Mouse (Mus musculus) ES-E14 (cell line): ENCODE results near the gene Ptprn2. TPM values are rescaled to one million over a fixed set of nuclear protein-coding genes. Genes with fewer than 3 reads are reported as not detected.
A peak's percentile ranks its signal among the peaks of the same experiment; 100 is the strongest.

Source experiments
- DNase-seq: peaks from one replicate; pipeline ENCODE4 v3.0.0-alpha.2; 2013; ENCODE audit warnings: low read depth, low spot score
- H3K27ac ChIP-seq: 2 replicates; pipeline ENCODE4 v1.5.1; 2012; ENCODE audit warnings: low read depth, mild to moderate bottlenecking, low read length, moderate library complexity, mixed read lengths; ENCODE audit not compliant: poor library complexity, insufficient read depth, severe bottlenecking
- H3K36me3 ChIP-seq: 2 replicates; pipeline ENCODE4 v1.6.1; 2012; ENCODE audit warnings: mild to moderate bottlenecking, low read length, moderate library complexity, mixed read lengths; ENCODE audit not compliant: control insufficient read depth, poor library complexity, insufficient read depth, severe bottlenecking
- H3K4me1 ChIP-seq, 2 experiments: fragments of 150-350 bp in 1 of 2; sonication (generic) in 1 of 2; 2 replicates each; pipeline ENCODE4 v1.6.1; 2012; ENCODE audit warnings: low read length in 2 of 2, mild to moderate bottlenecking in 1 of 2, mixed read lengths in 1 of 2; ENCODE audit not compliant: control insufficient read depth in 2 of 2, insufficient read depth in 2 of 2, poor library complexity in 1 of 2
- H3K4me3 ChIP-seq, 2 experiments: fragments of 150-350 bp in 1 of 2; sonication (generic) in 1 of 2; 2 replicates each; pipeline ENCODE4 v1.5.1; 2012; ENCODE audit warnings: low read length in 2 of 2, low read depth in 1 of 2, mild to moderate bottlenecking in 1 of 2, mixed read lengths in 1 of 2; ENCODE audit not compliant: insufficient read depth in 1 of 2, poor library complexity in 1 of 2, severe bottlenecking in 1 of 2
- H3K9ac ChIP-seq: 2 replicates; pipeline ENCODE4 v1.6.1; 2012; ENCODE audit warnings: low read depth, mild to moderate bottlenecking, low read length, mixed read lengths; ENCODE audit not compliant: poor library complexity, insufficient read depth, severe bottlenecking
- H3K9me3 ChIP-seq: fragments of 150-350 bp; sonication (generic); 2 replicates; pipeline ENCODE4 v1.6.1; 2012; ENCODE audit warnings: low read depth, mild to moderate bottlenecking, low read length; ENCODE audit not compliant: control insufficient read depth, insufficient read depth
- CHD2 ChIP-seq: IDR thresholded peaks from 2 replicates; pipeline ENCODE4 v1.6.1; 2014; ENCODE audit warnings: mild to moderate bottlenecking, low read depth, low read length, inconsistent platforms
- HCFC1 ChIP-seq: IDR thresholded peaks from 2 replicates; pipeline ENCODE4 v1.6.1; 2012; ENCODE audit warnings: low read length, inconsistent platforms, borderline replicate concordance; ENCODE audit not compliant: insufficient read depth
- MAFK ChIP-seq: IDR thresholded peaks from 2 replicates; pipeline ENCODE4 v1.6.1; 2014; ENCODE audit warnings: mild to moderate bottlenecking, low read depth, low read length, inconsistent platforms; ENCODE audit not compliant: insufficient read depth
- ZC3H11A ChIP-seq: IDR thresholded peaks from 2 replicates; pipeline ENCODE4 v1.6.1; 2012; ENCODE audit warnings: low read depth, mild to moderate bottlenecking, inconsistent platforms, low read length, borderline replicate concordance
- ZNF384 ChIP-seq: IDR thresholded peaks from 2 replicates; pipeline ENCODE4 v1.6.1; 2012; ENCODE audit warnings: low read depth, low read length, inconsistent platforms
- in situ Hi-C, 2 experiments: fragments of 600-800 bp; cut with MboI; formaldehyde crosslinking; loops; one replicate each; pipeline ENCODE4 v1.15.1; 2025; ENCODE audit warnings: low sequenced_read_pairs in 2 of 2, inconsistent platforms in 1 of 2; ENCODE audit not compliant: unreplicated experiment in 2 of 2
- total RNA-seq: library from RNA; depleted of rRNA; stranded (reverse); fragments of 300-350 nt; gene quantifications from 2 replicates; pipeline ENCODE4 v1.2.3, GENCODE M21; 2012

The Ptprn2 gene
- total RNA-seq, 1 experiment, result 0.40 TPM

DNA sequence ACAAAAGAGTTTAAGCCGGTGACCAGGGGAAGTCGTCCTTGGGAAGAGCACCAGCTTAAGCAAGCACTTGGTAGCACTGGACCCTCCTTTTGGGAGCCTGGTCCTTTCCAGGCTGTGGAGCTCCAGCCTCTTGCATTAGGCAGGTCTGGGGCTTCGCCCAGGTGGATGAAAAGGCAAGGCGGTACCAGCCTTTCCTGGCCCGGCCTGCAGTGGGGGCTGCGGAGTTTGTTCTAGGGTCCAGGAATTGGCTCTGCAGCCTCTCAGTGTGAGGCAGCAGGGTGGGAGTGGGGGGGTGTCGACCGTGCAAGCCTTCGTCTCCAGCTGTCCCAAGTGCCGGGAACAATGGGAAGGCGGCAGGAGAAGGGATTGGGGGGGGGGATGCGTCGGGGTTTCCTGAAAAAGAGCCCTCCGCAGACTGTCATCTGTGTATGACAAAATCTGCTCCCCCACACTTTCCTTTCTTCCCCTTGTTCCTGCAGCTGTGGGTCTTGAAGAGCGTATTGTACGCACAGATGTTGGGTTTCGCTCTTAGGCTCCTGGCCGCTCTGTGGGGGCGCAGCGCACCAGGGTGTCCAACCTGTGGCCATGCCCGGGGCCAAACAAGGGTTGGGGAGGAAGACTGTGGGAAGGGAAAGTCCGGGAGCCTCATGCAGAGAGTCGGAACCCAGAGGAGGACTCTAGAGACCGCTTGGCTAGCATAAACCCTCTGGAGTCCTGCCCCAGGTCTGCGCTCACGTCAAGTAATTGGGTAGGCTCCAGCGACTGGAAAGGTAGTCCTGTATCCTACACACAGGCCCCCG, 667.0 kb downstream of the Ptprn2 start:
- TF ChIP-seq MAFK (no peak), ZC3H11A (no peak), HCFC1 (no peak), CHD2 (no peak), ZNF384 (no peak)
- no peak for DNase-seq
- H3K36me3 ChIP-seq, result no peaks in the 10 kb centered on the region
- no peak overlapping the region for H3K4me3 ChIP-seq
- in situ Hi-C loops, result loop anchor here in 1 of 2 experiments (10.0 kb wide), 2 partner anchors 118 to 1692 kb away; partner anchors contain the start of gene Sp8
- H3K9ac ChIP-seq, result no peak overlapping the region
- H3K4me1 ChIP-seq, result peaks cover 0 to 3% of the 10 kb centered on the region in 2 experiments; a peak in 1 of 4 replicates
- no peak overlapping the region for H3K27ac ChIP-seq
- no peaks in the 10 kb centered on the region for H3K9me3 ChIP-seq

GRCm38 (mm10) chr12:117153166-117153480, 667.6 kb downstream of the Ptprn2 start:
- in situ Hi-C loops, result loop anchor here in 1 of 2 experiments (10.0 kb wide), 2 partner anchors 118 to 1692 kb away; partner anchors contain the start of gene Sp8
- Histone ChIP-seq H3K4me3 (peak overlapping the region in 1 of 2 experiments; percentile 54; a peak in 2 of 4 replicates), H3K36me3 (no peaks in the 10 kb centered on the region), H3K9me3 (no peaks in the 10 kb centered on the region), H3K9ac (no peak overlapping the region), H3K27ac (no peak overlapping the region), H3K4me1 (peaks cover 0 to 3% of the 10 kb centered on the region in 2 experiments; a peak in 1 of 4 replicates)
- no peak for DNase-seq
- TF ChIP-seq CHD2 (no peak), MAFK (no peak), ZNF384 (no peak), ZC3H11A (no peak), HCFC1 (no peak)

DNA sequence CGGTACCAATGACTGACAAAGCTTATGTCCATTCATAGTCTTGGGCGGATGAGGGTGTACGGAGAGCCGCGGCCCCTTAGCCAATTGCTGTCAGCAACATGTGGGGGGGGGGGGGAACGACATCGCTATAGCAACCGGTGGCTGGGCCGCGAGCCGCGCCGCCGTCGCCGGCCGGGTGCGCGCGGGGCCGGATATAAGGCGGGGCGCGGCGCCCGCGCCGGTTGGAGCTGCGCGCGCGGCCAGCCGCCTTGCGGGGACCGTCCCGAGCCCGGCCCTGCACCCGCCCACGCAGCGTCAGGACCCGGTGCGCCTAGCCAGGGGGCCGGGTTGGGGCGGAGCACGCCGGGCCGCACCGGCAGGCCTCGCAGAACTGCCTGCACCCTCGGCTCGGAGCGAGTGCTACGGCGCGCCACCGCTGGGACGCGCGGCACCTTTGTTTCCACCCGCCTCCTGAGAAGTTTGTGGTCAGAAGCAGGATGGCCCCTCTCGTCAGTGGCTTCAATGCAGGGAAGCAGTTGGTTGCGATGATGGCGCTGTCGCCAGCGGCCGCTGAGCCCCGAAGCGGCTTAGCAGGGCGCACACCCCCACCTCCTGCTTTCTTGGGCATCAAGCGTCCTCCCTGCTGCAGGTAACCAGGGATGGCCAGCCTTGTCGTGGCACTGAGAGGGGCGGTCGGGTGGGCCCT, 668.3 kb downstream of the Ptprn2 start:
- Histone ChIP-seq H3K36me3 (no peaks in the 10 kb centered on the region), H3K4me3 (peak overlapping the region; percentile 72 to 76), H3K9ac (peak overlapping the region; percentile 61), H3K9me3 (no peaks in the 10 kb centered on the region), H3K27ac (no peak overlapping the region), H3K4me1 (peaks cover 0 to 3% of the 10 kb centered on the region in 2 experiments; a peak in 1 of 4 replicates)
- TF ChIP-seq ZC3H11A, result no peak
- TF ChIP-seq ZNF384, result no peak
- TF ChIP-seq CHD2, result no peak
- no peak for TF ChIP-seq HCFC1
- TF ChIP-seq MAFK, result no peak
- in situ Hi-C loops, result loop anchor here in 1 of 2 experiments (10.0 kb wide), 2 partner anchors 119 to 1691 kb away; partner anchors contain the start of gene Sp8
- no peak for DNase-seq

- Histone ChIP-seq H3K4me3 (peak overlapping the region; percentile 72 to 76), H3K36me3 (no peaks in the 10 kb centered on the region), H3K27ac (no peak overlapping the region), H3K4me1 (peaks cover 0 to 3% of the 10 kb centered on the region in 2 experiments; a peak in 2 of 4 replicates), H3K9ac (no peak overlapping the region), H3K9me3 (no peaks in the 10 kb centered on the region)
- TF ChIP-seq ZNF384 (no peak), CHD2 (no peak), MAFK (no peak), ZC3H11A (no peak), HCFC1 (no peak)
- DNase-seq, result no peak
- in situ Hi-C loops, result loop anchor here in 1 of 2 experiments (10.0 kb wide), 2 partner anchors 120 to 1690 kb away; partner anchors contain the start of gene Sp8
Observed at GRCm38 (mm10) chr12:117154356-117155243, 669.1 kb downstream of the Ptprn2 start.
